Mouse (Mus musculus): Measurements from ENCODE around the gene Myod1.

Myod1 gene

GRCm38 (mm10) chr7:46391701-46392100 lies 15.4 kb downstream of the Myod1 start:
- DNase-seq (ENCODE audit: low spot score in 2 of 2), result no peak

- peak; percentile 60 to 67 for DNase-seq (ENCODE audit: low spot score in 2 of 2)
These were observed 16.8 kb downstream of the Myod1 start for GRCm38 (mm10) chr7:46393116-46393515.

DNA sequence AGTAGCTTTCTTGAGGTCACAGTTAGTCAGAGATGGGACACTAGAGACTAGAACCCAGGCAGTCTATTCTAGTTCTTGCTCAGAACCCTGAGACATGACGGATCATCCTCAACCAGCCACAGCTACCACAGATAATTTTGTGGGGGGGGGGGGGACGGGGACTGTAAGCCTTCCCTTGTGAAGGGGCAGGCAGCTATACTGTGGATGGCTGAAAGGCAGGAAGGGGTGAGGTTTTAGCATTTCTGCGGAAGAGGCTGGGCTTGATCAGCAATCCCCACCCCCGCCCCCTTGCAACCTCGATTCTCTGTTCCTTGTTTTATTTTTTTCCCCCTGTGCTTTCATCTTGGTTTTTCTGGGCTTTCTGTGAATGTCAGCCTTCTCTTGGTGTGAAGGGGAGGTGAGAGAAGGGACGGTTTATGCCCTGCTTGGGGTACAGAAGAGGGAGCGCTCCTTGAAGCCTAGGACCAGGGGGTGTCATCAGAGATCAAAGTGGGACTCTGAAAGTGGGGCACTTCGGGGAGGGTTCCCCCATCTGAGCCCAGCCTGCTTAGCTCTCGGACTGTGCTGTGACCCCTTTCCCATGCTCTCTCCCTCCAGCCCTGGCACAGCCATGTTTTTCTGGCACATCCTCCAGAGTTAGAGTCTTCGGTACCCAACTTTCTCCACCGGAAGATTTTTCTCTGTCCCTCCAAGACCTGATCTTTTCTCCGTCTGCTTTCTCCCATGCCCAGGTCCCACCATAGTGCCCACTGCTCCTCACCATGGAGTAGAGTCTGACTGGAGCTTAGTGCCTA lies 17.6 kb downstream of the Myod1 start:
- DNase-seq (ENCODE audit: low spot score in 2 of 2), result no peak

DNA sequence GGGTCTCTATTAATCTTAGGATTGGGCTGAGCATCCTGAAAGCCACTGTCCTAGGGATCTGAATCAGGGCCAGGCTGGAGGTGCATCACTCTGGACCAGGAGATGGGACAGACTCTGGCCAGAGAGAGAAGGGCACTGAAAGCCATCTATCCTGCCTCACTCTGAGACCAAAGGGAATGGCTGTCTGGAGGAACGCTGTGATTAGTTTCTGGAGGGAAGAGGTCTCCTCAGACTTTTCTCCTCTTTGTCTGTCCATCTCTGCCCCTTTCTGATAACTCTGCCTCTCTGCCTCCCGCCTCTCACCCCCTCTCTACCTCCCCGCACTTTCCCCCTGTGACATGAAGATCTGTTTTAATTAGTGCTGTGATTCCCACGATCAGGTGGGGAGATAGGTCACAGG lies 18.7 kb downstream of the Myod1 start:
- DNase-seq (ENCODE audit: low spot score in 2 of 2), result no peak

DNA sequence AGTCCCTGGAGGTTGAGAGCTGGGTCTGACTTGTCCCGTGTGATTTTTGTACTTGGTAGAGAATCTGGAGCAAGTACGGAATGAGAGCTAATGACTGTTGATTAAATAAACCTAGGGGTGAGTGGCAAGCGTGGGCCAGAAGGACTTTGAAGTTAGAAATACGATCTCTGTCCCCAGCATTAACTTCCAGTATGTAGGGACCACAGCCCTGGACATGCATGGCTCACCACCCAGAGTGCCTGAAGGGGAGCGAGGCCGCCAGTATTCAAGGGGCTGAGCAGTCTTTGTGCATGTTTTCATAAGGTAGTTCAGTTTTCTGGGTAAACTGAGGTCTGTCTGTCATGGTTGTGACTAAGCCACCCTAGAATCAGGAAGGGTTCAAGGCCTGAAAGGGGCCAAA lies 19.3 kb downstream of the Myod1 start:
- no peak for DNase-seq (ENCODE audit: low spot score in 2 of 2)

GRCm38 (mm10) chr7:46396231-46396927 lies 20.1 kb downstream of the Myod1 start, which contains the start of gene Kcnc1:
Gene Kcnc1 (plus strand): TSS chr7:46396497.
- DNase-seq (ENCODE audit: low spot score in 2 of 2), result peak; percentile 61 to 74

GRCm38 (mm10) chr7:46396928-46397731 lies 20.9 kb downstream of the Myod1 start:
- no peak for DNase-seq (ENCODE audit: low spot score in 2 of 2)

- DNase-seq (ENCODE audit: low spot score in 2 of 2), result no peak
These were observed 21.6 kb downstream of the Myod1 start for GRCm38 (mm10) chr7:46397732-46398333.

- no peak for DNase-seq (ENCODE audit: low spot score in 2 of 2)
These were observed 22.3 kb downstream of the Myod1 start for GRCm38 (mm10) chr7:46398612-46399011.

GRCm38 (mm10) chr7:46399676-46400075 lies 23.4 kb downstream of the Myod1 start:
- no peak for DNase-seq (ENCODE audit: low spot score in 2 of 2)

DNA sequence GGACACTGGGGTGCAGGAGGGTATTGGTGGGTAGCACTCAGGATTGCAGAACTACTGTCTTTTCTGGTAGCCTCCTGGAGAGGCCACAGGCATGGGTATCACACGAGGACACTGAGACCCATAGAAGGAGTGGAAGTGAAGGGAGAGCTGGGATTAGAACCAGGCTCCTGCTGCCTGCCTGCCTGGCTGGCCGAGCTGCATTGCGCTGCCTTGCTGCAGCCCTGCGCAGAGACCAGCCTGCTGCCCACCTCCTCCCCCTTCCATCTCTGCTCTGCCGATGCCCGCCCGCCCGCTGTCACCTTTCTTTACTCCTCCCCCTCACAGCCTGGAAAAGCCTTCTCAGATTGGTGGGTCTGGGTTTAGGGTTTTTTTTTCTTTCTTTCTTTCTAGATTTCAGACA lies 24.1 kb downstream of the Myod1 start:
- no peak for DNase-seq (ENCODE audit: low spot score in 2 of 2)

- DNase-seq (ENCODE audit: low spot score in 2 of 2), result no peak
These were observed 25.3 kb downstream of the Myod1 start for GRCm38 (mm10) chr7:46401371-46402180.

- no peak for DNase-seq (ENCODE audit: low spot score in 2 of 2)
These were observed 27.6 kb downstream of the Myod1 start for GRCm38 (mm10) chr7:46403616-46404485.

- no peak for DNase-seq (ENCODE audit: low spot score in 2 of 2)
These were observed 28.5 kb downstream of the Myod1 start for GRCm38 (mm10) chr7:46404756-46405155.

GRCm38 (mm10) chr7:46408606-46409005 lies 32.3 kb downstream of the Myod1 start:
- no peak for DNase-seq (ENCODE audit: low spot score in 2 of 2)

- DNase-seq (ENCODE audit: low spot score in 2 of 2), result no peak
These were observed 33.0 kb downstream of the Myod1 start for GRCm38 (mm10) chr7:46409204-46409789.

DNA sequence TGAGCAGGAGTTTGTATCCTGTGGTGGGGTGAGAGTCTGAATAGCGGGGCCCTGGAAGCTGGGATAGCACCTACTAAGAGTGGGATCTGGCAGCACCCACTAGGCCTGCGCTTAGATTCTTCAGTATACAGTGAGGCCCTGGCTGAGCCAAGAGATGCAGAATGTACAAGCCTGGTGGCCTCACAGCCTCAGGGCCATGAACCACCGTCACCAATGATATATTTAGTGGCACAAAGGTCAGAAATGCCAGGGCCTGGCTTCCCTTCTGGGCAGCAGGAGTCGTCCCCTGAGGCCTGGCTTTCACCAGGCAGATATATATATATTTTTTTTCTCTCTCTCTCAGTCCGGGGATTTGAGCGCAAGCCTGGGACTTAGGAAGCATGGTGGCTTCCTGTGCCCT lies 34.5 kb downstream of the Myod1 start:
- DNase-seq (ENCODE audit: low spot score in 2 of 2), result no peak

- DNase-seq (ENCODE audit: low spot score in 2 of 2), result no peak
These were observed 36.5 kb downstream of the Myod1 start for GRCm38 (mm10) chr7:46412823-46413222.

GRCm38 (mm10) chr7:46413959-46414725 lies 37.9 kb downstream of the Myod1 start:
- DNase-seq (ENCODE audit: low spot score in 2 of 2), result no peak

Data from urinary bladder, postnatal 36 days (tissue).